Mouse (Mus musculus) midbrain, embryonic 10.5 days (tissue): Measurements from ENCODE around the gene Pcyt1b. TPM values are rescaled to one million over a fixed set of nuclear protein-coding genes. Genes with fewer than 3 reads are reported as not detected.

Experiments
- DNase-seq: peaks from one replicate; pipeline ENCODE4 v3.0.0-alpha.2; 2017; ENCODE audit warnings: low spot score
- H3K27ac ChIP-seq: fragments of 300-500 bp; sonication (generic); replicated peaks from 2 replicates; pipeline ENCODE4 v1.5.1; 2016; ENCODE audit warnings: mild to moderate bottlenecking
- H3K27me3 ChIP-seq: fragments of 300-500 bp; sonication (generic); 2 replicates; pipeline ENCODE4 v1.6.1; 2016; ENCODE audit warnings: low read depth, mild to moderate bottlenecking; ENCODE audit not compliant: poor library complexity, severe bottlenecking
- H3K36me3 ChIP-seq: fragments of 300-500 bp; sonication (generic); 2 replicates; pipeline ENCODE4 v1.6.1; 2016; ENCODE audit warnings: mild to moderate bottlenecking, moderate library complexity
- H3K4me1 ChIP-seq: fragments of 300-500 bp; sonication (generic); 2 replicates; pipeline ENCODE4 v1.6.1; 2016
- H3K4me3 ChIP-seq: fragments of 300-500 bp; sonication (generic); 2 replicates; pipeline ENCODE4 v1.5.1; 2016; ENCODE audit warnings: mild to moderate bottlenecking, moderate library complexity
- H3K9me3 ChIP-seq: fragments of 300-500 bp; sonication (generic); replicated peaks from 2 replicates; pipeline ENCODE4 v1.6.1; 2016; ENCODE audit warnings: mild to moderate bottlenecking
- WGBS: fragments of 180-500 bp; shearing (Covaris S2); methylation state at CpG from one replicate; pipeline ENCODE4 v1.1.7; 2016; 5-methylcytosine and 5-hydroxymethylcytosine counted together
- polyA plus RNA-seq: library from polyadenylated mRNA; unstranded; fragments of >200 nt; fragmentation: Nextera tagmentation; extraction: Ambion mirVana; gene quantifications from 2 replicates; pipeline ENCODE4 v1.2.1, GENCODE M21; 2016

Gene Pcyt1b
- polyA plus RNA-seq = 4.1 and 8.0 TPM in 2 replicates

- H3K27ac ChIP-seq = peak within 1 kb of the TSS; percentile 59
- DNase-seq = peak; percentile 12
- H3K4me3 ChIP-seq = no peak within 1 kb of the TSS
- H3K27me3 ChIP-seq = no peaks in the 10 kb centered on the region
- peaks cover 12% of the 10 kb centered on the region for H3K4me1 ChIP-seq
- H3K9me3 ChIP-seq = no peaks in the 10 kb centered on the region
- WGBS = 28% methylated on average over 3 of the region's 3 CpGs
- H3K36me3 ChIP-seq = no peaks in the 10 kb centered on the region
These were observed at the start of gene Pcyt1b for GRCm38 (mm10) chrX:93654218-93655002. Gene Pcyt1b (plus strand): TSS chrX:93654863.

- WGBS = 77% methylated on average over 1 of the region's 1 CpGs
- DNase-seq = no peak
- Histone ChIP-seq H3K4me1 (peaks cover 7% of the 10 kb centered on the region; the same call in 1 of the 2 replicates), H3K27ac (no peak overlapping the region), H3K36me3 (peaks cover 11% of the 10 kb centered on the region), H3K9me3 (no peaks in the 10 kb centered on the region), H3K4me3 (peak overlapping the region; percentile 26), H3K27me3 (no peaks in the 10 kb centered on the region)
These were observed 24.4 kb upstream of the Pcyt1b start for GRCm38 (mm10) chrX:93630256-93630655.

DNA sequence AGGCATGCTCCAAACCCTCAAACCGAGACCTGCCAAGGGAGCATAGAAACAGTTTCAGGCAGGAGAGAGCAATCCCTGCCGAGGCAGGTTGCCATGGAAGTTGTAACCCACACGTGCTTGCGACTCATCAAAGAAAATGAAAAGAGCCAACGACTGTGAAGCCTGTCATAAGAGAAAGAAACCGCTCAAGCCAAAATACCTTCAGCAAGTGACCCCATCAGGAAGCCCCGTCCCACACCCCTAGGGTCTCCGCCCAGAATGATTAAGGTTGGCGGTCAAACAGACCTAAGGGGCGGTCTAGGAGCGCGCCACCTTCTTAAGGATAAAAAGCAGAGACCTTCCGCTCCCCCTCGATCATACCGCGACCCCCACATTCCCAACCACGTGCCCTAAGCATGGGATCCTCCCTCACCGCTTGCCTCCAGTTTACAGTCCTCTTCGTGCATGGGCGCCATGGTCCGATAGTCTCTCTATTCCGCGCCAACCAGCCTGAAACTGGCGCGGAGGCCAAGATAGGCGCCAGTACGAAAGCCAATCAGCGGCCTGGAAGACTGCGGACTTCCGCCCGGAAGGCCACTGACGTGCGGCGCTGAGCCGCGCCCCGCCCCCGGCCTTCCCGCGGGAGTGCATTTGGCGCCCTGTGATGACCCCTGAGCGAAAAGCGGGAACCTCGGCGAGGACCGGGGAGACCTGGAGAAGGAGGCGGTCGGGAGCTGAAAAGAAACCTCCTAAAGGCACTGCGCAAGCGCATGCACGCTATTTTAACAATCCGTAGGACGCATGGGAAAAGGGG is 22.8 kb upstream of the Pcyt1b start, which contains the start of gene Pola1:
Pola1 (minus strand) TSS at position 499 of the 793 bp plus-strand sequence.
- no peaks in the 10 kb centered on the region for H3K9me3 ChIP-seq
- peaks cover 7% of the 10 kb centered on the region; the same call in 1 of the 2 replicates for H3K4me1 ChIP-seq
- peak within 1 kb of the TSS; percentile 83 for H3K27ac ChIP-seq
- no peaks in the 10 kb centered on the region for H3K36me3 ChIP-seq
- 15% methylated on average over 53 of the region's 53 CpGs for WGBS
- no peaks in the 10 kb centered on the region for H3K27me3 ChIP-seq
- peak within 1 kb of the TSS; percentile 58 for H3K4me3 ChIP-seq
- DNase-seq = peak; percentile 87

- H3K4me1 ChIP-seq = peaks cover 6% of the 10 kb centered on the region; the same call in 1 of the 2 replicates
- H3K4me3 ChIP-seq = no peak overlapping the region
- WGBS = 83% methylated on average over 2 of the region's 2 CpGs
- no peaks in the 10 kb centered on the region for H3K36me3 ChIP-seq
- DNase-seq = no peak
- H3K9me3 ChIP-seq = no peaks in the 10 kb centered on the region
- H3K27me3 ChIP-seq = no peaks in the 10 kb centered on the region
- H3K27ac ChIP-seq = no peak overlapping the region
These were observed 19.7 kb upstream of the Pcyt1b start for GRCm38 (mm10) chrX:93634861-93635375.

- Histone ChIP-seq H3K36me3 (no peaks in the 10 kb centered on the region), H3K9me3 (no peaks in the 10 kb centered on the region), H3K4me1 (no peaks in the 10 kb centered on the region), H3K27ac (no peak overlapping the region), H3K4me3 (no peak overlapping the region), H3K27me3 (no peaks in the 10 kb centered on the region)
- no peak for DNase-seq
- WGBS = 91% methylated on average over 3 of the region's 3 CpGs
These were observed 11.1 kb upstream of the Pcyt1b start for GRCm38 (mm10) chrX:93643600-93643999.

GRCm38 (mm10) chrX:93644022-93644421 is 10.6 kb upstream of the Pcyt1b start:
- H3K27ac ChIP-seq = no peak overlapping the region
- no peak for DNase-seq
- H3K27me3 ChIP-seq = no peaks in the 10 kb centered on the region
- no peaks in the 10 kb centered on the region for H3K9me3 ChIP-seq
- H3K4me3 ChIP-seq = no peak overlapping the region
- H3K36me3 ChIP-seq = no peaks in the 10 kb centered on the region
- H3K4me1 ChIP-seq = no peaks in the 10 kb centered on the region

- no peaks in the 10 kb centered on the region for H3K36me3 ChIP-seq
- no peak overlapping the region for H3K4me3 ChIP-seq
- DNase-seq = no peak
- peaks cover 12% of the 10 kb centered on the region for H3K4me1 ChIP-seq
- no peaks in the 10 kb centered on the region for H3K9me3 ChIP-seq
- 94% methylated on average over 2 of the region's 2 CpGs for WGBS
- no peaks in the 10 kb centered on the region for H3K27me3 ChIP-seq
- H3K27ac ChIP-seq = no peak overlapping the region
These were observed 3.9 kb upstream of the Pcyt1b start for GRCm38 (mm10) chrX:93650738-93651137.

DNA sequence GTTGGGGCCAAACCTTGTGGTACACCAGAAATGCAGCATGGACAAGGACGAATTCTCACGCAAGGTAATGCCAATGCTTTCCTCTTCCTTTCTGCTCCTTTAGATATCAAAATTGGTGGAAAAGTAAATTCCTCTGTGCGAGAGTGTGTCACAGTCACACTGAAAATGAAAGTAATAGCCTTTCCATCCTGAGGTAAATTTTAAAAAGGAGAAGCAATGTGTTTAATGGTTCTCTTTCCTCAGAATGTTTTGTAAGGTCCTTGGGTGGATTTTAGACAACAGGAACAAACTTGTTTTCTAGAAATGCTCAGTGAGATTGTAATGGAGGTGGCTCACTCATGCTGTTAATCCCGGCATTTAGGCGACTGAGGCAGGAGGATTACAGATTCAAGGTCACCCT is 490 bp downstream of the Pcyt1b start:
- H3K4me1 ChIP-seq = peaks cover 12% of the 10 kb centered on the region
- no peak overlapping the region for H3K4me3 ChIP-seq
- H3K36me3 ChIP-seq = no peaks in the 10 kb centered on the region
- 80% methylated on average over 5 of the region's 5 CpGs for WGBS
- no peak for DNase-seq
- no peaks in the 10 kb centered on the region for H3K27me3 ChIP-seq
- H3K9me3 ChIP-seq = no peaks in the 10 kb centered on the region
- H3K27ac ChIP-seq = peak overlapping the region; percentile 33

DNA sequence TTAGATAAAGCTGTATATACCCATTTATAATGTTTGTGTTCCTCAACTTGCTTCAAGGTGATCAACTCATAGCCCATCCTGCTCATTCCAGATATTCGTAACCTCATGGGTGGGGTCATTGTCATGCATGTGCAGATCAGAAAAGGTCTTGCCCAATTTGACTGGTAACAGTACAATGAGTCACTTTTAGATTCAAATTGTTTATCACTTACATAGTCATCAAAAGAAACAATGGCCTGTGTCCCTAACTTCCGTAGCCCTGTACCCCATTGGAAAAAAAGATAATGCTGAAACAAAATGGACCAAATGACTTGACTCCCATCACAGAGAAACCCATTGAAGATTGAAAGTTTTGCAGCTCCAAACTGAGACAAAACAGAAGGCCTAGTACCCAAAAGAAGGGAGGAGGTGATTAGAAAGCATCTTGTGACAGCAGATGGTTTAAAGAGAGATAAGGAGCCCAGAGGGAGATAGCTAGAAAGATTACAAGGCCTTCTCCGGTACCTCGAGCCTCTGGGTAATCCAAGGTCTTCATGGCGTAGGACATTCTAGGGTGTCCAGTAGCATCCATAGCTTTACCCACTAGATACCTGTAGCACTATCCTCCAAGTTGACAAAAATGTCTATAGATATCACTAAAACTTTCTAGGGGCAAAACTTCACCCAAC is 9.4 kb downstream of the Pcyt1b start:
- no peak for DNase-seq

GRCm38 (mm10) chrX:93664787-93665186 is 10.1 kb downstream of the Pcyt1b start:
- Histone ChIP-seq H3K4me3 (no peak overlapping the region), H3K4me1 (no peaks in the 10 kb centered on the region), H3K27ac (no peak overlapping the region), H3K9me3 (no peaks in the 10 kb centered on the region), H3K27me3 (no peaks in the 10 kb centered on the region), H3K36me3 (no peaks in the 10 kb centered on the region)
- DNase-seq = no peak
- WGBS = 79% methylated on average over 4 of the region's 4 CpGs

More for the DNA sequence above, 9.4 kb downstream of the Pcyt1b start:
- no peaks in the 10 kb centered on the region for H3K9me3 ChIP-seq
- H3K27me3 ChIP-seq = no peaks in the 10 kb centered on the region
- H3K27ac ChIP-seq = no peak overlapping the region
- no peak overlapping the region for H3K4me3 ChIP-seq
- WGBS = 84% methylated on average over 5 of the region's 5 CpGs
- H3K4me1 ChIP-seq = no peaks in the 10 kb centered on the region
- H3K36me3 ChIP-seq = no peaks in the 10 kb centered on the region

- WGBS = 68% methylated on average over 3 of the region's 3 CpGs
- no peaks in the 10 kb centered on the region for H3K36me3 ChIP-seq
- H3K9me3 ChIP-seq = no peaks in the 10 kb centered on the region
- DNase-seq = peak; percentile 10
- H3K27me3 ChIP-seq = no peaks in the 10 kb centered on the region
- H3K27ac ChIP-seq = peak overlapping the region; percentile 79
- peak overlapping the region; percentile 46; the same call in 1 of the 2 replicates for H3K4me3 ChIP-seq
- peaks cover 10% of the 10 kb centered on the region for H3K4me1 ChIP-seq
These were observed 19.8 kb downstream of the Pcyt1b start for GRCm38 (mm10) chrX:93674432-93674831.
